Mouse (Mus musculus): ENCODE data around the gene Gfap. TPM values are rescaled to one million over a fixed set of nuclear protein-coding genes. Genes with fewer than 3 reads are reported as not detected.

Gene Gfap
- total and polyA plus RNA-seq, 2 experiments from 2014 or later: 0.10 TPM; not detected in 1

DNA sequence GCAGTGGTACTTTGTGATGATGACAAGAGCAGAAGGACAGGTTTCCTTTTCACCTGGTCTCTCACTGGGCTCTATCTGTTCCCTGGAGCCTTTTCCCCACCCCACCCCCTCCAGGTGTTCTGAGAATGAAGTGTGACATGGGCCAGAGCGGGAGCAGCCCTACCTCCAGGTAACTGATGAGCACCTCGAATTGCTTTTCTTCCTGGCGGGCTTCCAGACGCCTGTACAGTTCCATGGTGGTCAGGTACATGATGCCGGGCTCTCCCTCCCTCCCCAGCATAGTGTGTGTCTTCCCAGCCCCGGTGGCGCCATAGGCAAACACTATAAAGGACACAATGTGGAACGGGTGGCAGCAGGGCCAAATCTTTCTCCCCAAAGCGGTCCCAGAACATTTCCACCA lies 14.7 kb upstream of the Gfap start:
- Histone ChIP-seq H3K4me3 (ENCODE audit: low read depth, low read length) (no peak overlapping the region), H3K27me3 (ENCODE audit: control insufficient read depth, insufficient read depth, low read length) (no peaks in the 10 kb centered on the region), H3K27ac (ENCODE audit: low read depth) (no peak overlapping the region), H3K4me2 (ENCODE audit: low read depth, low read length) (no peak overlapping the region), H3K36me3 (replicated peaks; ENCODE audit: control insufficient read depth, insufficient read depth, low read length) (peaks cover 56% of the 10 kb centered on the region), H3K4me1 (ENCODE audit: control insufficient read depth, insufficient read depth) (no peaks in the 10 kb centered on the region), H3K9ac (replicated peaks; ENCODE audit: low read depth, low read length) (no peak overlapping the region), H3K9me3 (replicated peaks; ENCODE audit: control insufficient read depth, low read length) (no peaks in the 10 kb centered on the region)
- no peak for TF ChIP-seq EP300 (IDR thresholded peaks at IDR 0.05; ENCODE audit: low read depth)
- no peak for TF ChIP-seq CTCF (IDR thresholded peaks at IDR 0.05; ENCODE audit: low read depth)
- WGBS: 86% methylated on average over 9 of the region's 9 CpGs
- DNase-seq (ENCODE audit: low spot score) (no peak), ATAC-seq (ENCODE audit: insufficient read depth, low read depth) (no peak)

DNA sequence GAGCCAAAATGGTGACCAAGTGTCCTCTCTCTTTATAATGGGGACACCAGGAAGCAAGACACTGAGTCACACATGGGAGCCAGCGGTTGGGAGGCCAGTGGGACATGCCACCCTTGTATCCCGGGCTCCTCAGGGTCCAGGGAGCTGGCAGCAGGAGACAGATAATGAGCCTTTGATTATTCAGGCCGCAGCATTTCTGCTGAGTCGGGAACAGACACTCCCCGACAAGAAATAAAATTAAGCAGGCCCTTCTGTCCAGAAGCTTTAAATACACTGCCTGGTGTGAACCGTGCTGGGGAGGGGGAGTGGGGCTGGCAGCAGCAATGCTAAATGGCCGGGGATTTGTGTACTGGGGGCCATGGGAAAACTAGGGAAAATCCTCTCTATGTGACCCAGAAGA lies 10.7 kb upstream of the Gfap start:
- Histone ChIP-seq H3K4me2 (ENCODE audit: low read depth, low read length) (no peak overlapping the region), H3K27ac (ENCODE audit: low read depth) (no peak overlapping the region), H3K27me3 (ENCODE audit: control insufficient read depth, insufficient read depth, low read length) (no peaks in the 10 kb centered on the region), H3K4me3 (ENCODE audit: low read depth, low read length) (no peak overlapping the region), H3K4me1 (ENCODE audit: control insufficient read depth, insufficient read depth) (no peaks in the 10 kb centered on the region), H3K9ac (replicated peaks; ENCODE audit: low read depth, low read length) (no peak overlapping the region), H3K9me3 (replicated peaks; ENCODE audit: control insufficient read depth, low read length) (no peaks in the 10 kb centered on the region), H3K36me3 (replicated peaks; ENCODE audit: control insufficient read depth, insufficient read depth, low read length) (peaks cover 95% of the 10 kb centered on the region)
- no peak for TF ChIP-seq CTCF (IDR thresholded peaks at IDR 0.05; ENCODE audit: low read depth)
- no peak for TF ChIP-seq EP300 (IDR thresholded peaks at IDR 0.05; ENCODE audit: low read depth)
- no peak for ATAC-seq (ENCODE audit: insufficient read depth, low read depth)
- no peak for DNase-seq (ENCODE audit: low spot score)
- 74% methylated on average over 7 of the region's 7 CpGs for WGBS

DNA sequence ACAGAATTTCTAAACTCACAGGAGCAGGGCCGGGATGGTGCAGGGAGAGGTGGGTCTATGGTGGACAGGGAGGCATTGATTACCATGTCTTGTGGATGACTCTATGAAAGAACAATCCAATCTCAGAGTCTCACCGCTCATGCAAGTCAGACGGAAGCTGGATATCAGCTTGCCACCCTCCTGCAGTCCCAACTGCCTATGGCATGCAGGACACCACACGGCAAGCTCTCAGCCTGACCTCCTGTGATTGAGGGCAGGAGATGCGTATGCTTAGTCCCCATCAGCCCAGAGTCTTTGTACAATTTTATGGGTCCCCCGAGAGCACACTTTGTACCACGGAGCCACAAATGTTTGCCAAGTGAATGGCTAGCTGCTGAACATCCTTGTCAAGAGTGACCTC lies 2.9 kb upstream of the Gfap start:
- WGBS: 75% methylated on average over 7 of the region's 7 CpGs
- no peak for ATAC-seq (ENCODE audit: insufficient read depth, low read depth)

DNA sequence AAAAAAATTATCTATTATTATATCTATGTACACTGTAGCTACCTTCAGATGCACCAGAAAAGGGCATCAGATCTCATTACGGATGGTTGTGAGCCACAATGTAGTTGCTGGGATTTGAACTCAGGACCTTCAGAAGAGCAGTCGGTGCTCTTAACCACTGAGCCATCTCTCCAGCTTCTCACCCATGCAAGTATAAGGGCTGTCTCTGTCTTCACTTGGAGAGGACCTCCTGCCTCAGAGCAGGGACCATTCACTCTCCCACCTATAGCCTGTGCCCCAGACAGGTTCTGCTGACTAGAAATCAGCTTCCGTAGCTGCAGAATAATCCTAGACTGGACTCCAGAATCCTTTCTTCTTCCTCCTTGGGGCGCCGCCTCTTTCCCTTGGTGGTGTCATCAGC lies 1.4 kb upstream of the Gfap start:
- H3K4me2 ChIP-seq (ENCODE audit: low read depth, low read length): no peak overlapping the region
- DNase-seq (ENCODE audit: low spot score): no peak
- H3K27ac ChIP-seq (ENCODE audit: low read depth): no peak overlapping the region
- no peaks in the 10 kb centered on the region for H3K4me1 ChIP-seq (ENCODE audit: control insufficient read depth, insufficient read depth)
- WGBS: 85% methylated on average over 5 of the region's 5 CpGs
- TF ChIP-seq CTCF (IDR thresholded peaks at IDR 0.05; ENCODE audit: low read depth) (no peak), EP300 (IDR thresholded peaks at IDR 0.05; ENCODE audit: low read depth) (no peak)
- H3K9me3 ChIP-seq (replicated peaks; ENCODE audit: control insufficient read depth, low read length): no peaks in the 10 kb centered on the region
- no peaks in the 10 kb centered on the region for H3K27me3 ChIP-seq (ENCODE audit: control insufficient read depth, insufficient read depth, low read length)
- no peak overlapping the region for H3K9ac ChIP-seq (replicated peaks; ENCODE audit: low read depth, low read length)
- H3K4me3 ChIP-seq (ENCODE audit: low read depth, low read length): no peak overlapping the region
- ATAC-seq (ENCODE audit: insufficient read depth, low read depth): no peak
- H3K36me3 ChIP-seq (replicated peaks; ENCODE audit: control insufficient read depth, insufficient read depth, low read length): peaks cover 19% of the 10 kb centered on the region; the same call in 1 of the 2 replicates

More for the DNA sequence above, 2.9 kb upstream of the Gfap start:
- no peak for DNase-seq (ENCODE audit: low spot score)
- H3K36me3 ChIP-seq (replicated peaks; ENCODE audit: control insufficient read depth, insufficient read depth, low read length): peaks cover 34% of the 10 kb centered on the region
- H3K4me2 ChIP-seq (ENCODE audit: low read depth, low read length): no peak overlapping the region
- no peak overlapping the region for H3K27ac ChIP-seq (ENCODE audit: low read depth)
- no peaks in the 10 kb centered on the region for H3K4me1 ChIP-seq (ENCODE audit: control insufficient read depth, insufficient read depth)
- H3K9ac ChIP-seq (replicated peaks; ENCODE audit: low read depth, low read length): no peak overlapping the region
- no peak overlapping the region for H3K4me3 ChIP-seq (ENCODE audit: low read depth, low read length)
- TF ChIP-seq EP300 (IDR thresholded peaks at IDR 0.05; ENCODE audit: low read depth): no peak
- TF ChIP-seq CTCF (IDR thresholded peaks at IDR 0.05; ENCODE audit: low read depth): no peak
- no peaks in the 10 kb centered on the region for H3K9me3 ChIP-seq (replicated peaks; ENCODE audit: control insufficient read depth, low read length)
- H3K27me3 ChIP-seq (ENCODE audit: control insufficient read depth, insufficient read depth, low read length): no peaks in the 10 kb centered on the region

DNA sequence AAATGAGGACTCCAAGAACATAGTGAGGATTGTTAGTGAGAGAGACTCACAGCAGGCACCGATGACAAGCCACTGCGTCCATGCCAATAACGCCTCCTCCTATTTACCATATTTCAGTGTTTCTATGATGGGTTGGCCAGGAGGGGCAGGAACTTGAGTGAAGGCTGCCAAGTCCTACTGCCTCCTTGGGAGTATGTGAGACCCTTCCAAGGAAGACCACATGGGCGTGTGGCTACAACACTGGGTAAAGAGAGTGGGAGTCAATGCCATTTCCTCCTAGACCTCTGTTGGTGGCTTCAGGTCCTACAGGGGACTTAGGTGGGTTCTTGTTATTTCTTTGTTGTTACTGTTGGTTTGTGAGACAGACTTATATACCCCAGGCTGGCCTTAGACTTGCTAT lies 487 bp upstream of the Gfap start:
- Histone ChIP-seq H3K9ac (replicated peaks; ENCODE audit: low read depth, low read length) (no peak overlapping the region), H3K27ac (ENCODE audit: low read depth) (no peak overlapping the region), H3K27me3 (ENCODE audit: control insufficient read depth, insufficient read depth, low read length) (0 out of 2 replicates have a peak, but pooled peaks cover 8% of the 10 kb centered on the region), H3K4me2 (ENCODE audit: low read depth, low read length) (peak overlapping the region; percentile 14; the same call in 1 of the 2 replicates), H3K36me3 (replicated peaks; ENCODE audit: control insufficient read depth, insufficient read depth, low read length) (peaks cover 10% of the 10 kb centered on the region; the same call in 1 of the 2 replicates), H3K4me3 (ENCODE audit: low read depth, low read length) (no peak overlapping the region), H3K9me3 (replicated peaks; ENCODE audit: control insufficient read depth, low read length) (no peaks in the 10 kb centered on the region), H3K4me1 (ENCODE audit: control insufficient read depth, insufficient read depth) (no peaks in the 10 kb centered on the region)
- DNase-seq (ENCODE audit: low spot score): peak; percentile 9
- WGBS: 55% methylated on average over 4 of the region's 4 CpGs
- no peak for TF ChIP-seq EP300 (IDR thresholded peaks at IDR 0.05; ENCODE audit: low read depth)
- no peak for TF ChIP-seq CTCF (IDR thresholded peaks at IDR 0.05; ENCODE audit: low read depth)
- peak; percentile 14; the same call in 1 of the 2 replicates for ATAC-seq (ENCODE audit: insufficient read depth, low read depth)

DNA sequence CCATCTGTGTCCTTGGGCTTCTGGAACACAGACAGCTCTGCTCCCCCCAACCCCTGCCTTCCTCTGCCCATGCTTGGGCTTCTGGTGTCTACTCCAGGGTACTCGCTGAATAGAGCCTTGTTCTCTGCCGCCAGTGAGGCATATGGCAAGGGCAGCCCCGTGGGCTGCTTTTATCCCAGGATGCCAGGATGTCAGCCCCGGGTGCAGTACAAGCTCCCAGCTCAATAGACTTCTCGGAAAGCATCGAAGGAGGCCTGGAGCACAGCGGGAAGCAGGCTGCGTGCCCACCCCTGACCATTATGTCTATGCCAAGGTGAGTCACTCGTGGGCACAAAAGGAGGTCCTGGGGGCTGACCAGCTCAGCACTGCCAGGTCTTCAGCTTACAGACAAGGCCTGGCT lies 2.3 kb downstream of the Gfap start:
- no peaks in the 10 kb centered on the region for H3K9me3 ChIP-seq (replicated peaks; ENCODE audit: control insufficient read depth, low read length)
- H3K9ac ChIP-seq (replicated peaks; ENCODE audit: low read depth, low read length): no peak overlapping the region
- WGBS: 79% methylated on average over 9 of the region's 9 CpGs
- H3K36me3 ChIP-seq (replicated peaks; ENCODE audit: control insufficient read depth, insufficient read depth, low read length): no peaks in the 10 kb centered on the region
- H3K4me1 ChIP-seq (ENCODE audit: control insufficient read depth, insufficient read depth): 0 out of 2 replicates have a peak, but pooled peaks cover under 1% of the 10 kb centered on the region
- no peak overlapping the region for H3K4me3 ChIP-seq (ENCODE audit: low read depth, low read length)
- H3K27me3 ChIP-seq (ENCODE audit: control insufficient read depth, insufficient read depth, low read length): peaks cover 32% of the 10 kb centered on the region
- H3K4me2 ChIP-seq (ENCODE audit: low read depth, low read length): no peak overlapping the region
- ATAC-seq (ENCODE audit: insufficient read depth, low read depth) (no peak), DNase-seq (ENCODE audit: low spot score) (no peak)
- TF ChIP-seq CTCF (IDR thresholded peaks at IDR 0.05; ENCODE audit: low read depth) (no peak), EP300 (IDR thresholded peaks at IDR 0.05; ENCODE audit: low read depth) (no peak)
- no peak overlapping the region for H3K27ac ChIP-seq (ENCODE audit: low read depth)

Measured in heart, postnatal 0 days (tissue).